Mouse (Mus musculus) cortical plate, adult 2 months (tissue): Measurements from ENCODE around the gene Map3k3.

Source experiments
- CTCF ChIP-seq: fragments of 200-500 bp; IDR thresholded peaks from 2 replicates; pipeline ENCODE4 v1.5.1; 2011; ENCODE audit warnings: mild to moderate bottlenecking, control low read depth, low read length; ENCODE audit not compliant: insufficient read depth; ENCODE audit errors: extremely low read depth
- POLR2A ChIP-seq: fragments of 200-500 bp; IDR thresholded peaks from 2 replicates; pipeline ENCODE4 v1.6.1; 2011; ENCODE audit warnings: mild to moderate bottlenecking, low read length, control low read depth; ENCODE audit not compliant: insufficient read depth; ENCODE audit errors: extremely low read depth

DNA sequence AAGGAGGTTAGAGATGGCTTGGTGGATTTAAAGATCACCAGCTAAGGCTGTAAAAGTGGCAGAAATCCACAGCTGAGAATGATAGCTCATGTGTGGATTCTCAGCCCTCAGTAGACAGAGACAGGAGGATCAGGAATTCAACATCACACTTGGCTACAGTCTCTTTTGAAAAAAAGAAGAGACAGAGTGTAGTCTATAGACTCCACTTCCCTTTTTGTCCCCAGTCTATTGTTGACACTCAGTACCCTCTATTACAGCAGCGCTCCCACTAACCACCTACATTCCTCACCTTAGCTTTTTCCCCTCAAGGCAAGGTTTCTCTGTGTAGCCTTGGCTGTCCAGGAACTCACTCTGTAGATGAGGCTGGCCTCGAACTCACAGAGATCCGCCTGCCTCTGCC, 107.3 kb downstream of the Map3k3 start:
- no peak for TF ChIP-seq CTCF
- no peak for TF ChIP-seq POLR2A
